Mouse (Mus musculus) forebrain, embryonic 13.5 days (tissue): ENCODE results near the gene Sgcg. TPM values are rescaled to one million over a fixed set of nuclear protein-coding genes. Genes with fewer than 3 reads are reported as not detected.

Experiments used
- ATAC-seq: fragments of 200-750 bp; cut with Nextera tagmentation; 2 replicates; pipeline ENCODE4 v1.8.0; 2017
- H3K27ac ChIP-seq: fragments of 300-500 bp; sonication (generic); 2 replicates; pipeline ENCODE4 v1.5.1; 2015; ENCODE audit warnings: inconsistent platforms, mild to moderate bottlenecking, moderate library complexity
- H3K27me3 ChIP-seq: fragments of 300-500 bp; sonication (generic); 2 replicates; pipeline ENCODE4 v1.6.1; 2015; ENCODE audit warnings: mild to moderate bottlenecking, inconsistent platforms
- H3K36me3 ChIP-seq: fragments of 300-500 bp; sonication (generic); 2 replicates; pipeline ENCODE4 v1.6.1; 2015; ENCODE audit warnings: mild to moderate bottlenecking, inconsistent platforms; ENCODE audit not compliant: poor library complexity, severe bottlenecking
- H3K4me1 ChIP-seq: fragments of 300-500 bp; sonication (generic); 2 replicates; pipeline ENCODE4 v1.6.1; 2015; ENCODE audit warnings: inconsistent platforms
- H3K4me2 ChIP-seq: fragments of 300-500 bp; sonication (generic); 2 replicates; pipeline ENCODE4 v1.6.1; 2015; ENCODE audit warnings: inconsistent platforms, mild to moderate bottlenecking, moderate library complexity
- H3K4me3 ChIP-seq: fragments of 300-500 bp; sonication (generic); 2 replicates; pipeline ENCODE4 v1.5.1; 2015; ENCODE audit warnings: mild to moderate bottlenecking, inconsistent platforms
- H3K9ac ChIP-seq: fragments of 300-500 bp; sonication (generic); 2 replicates; pipeline ENCODE4 v1.6.1; 2015; ENCODE audit warnings: mild to moderate bottlenecking, inconsistent platforms
- H3K9me3 ChIP-seq: fragments of 300-500 bp; sonication (generic); replicated peaks from 2 replicates; pipeline ENCODE4 v1.6.1; 2016; ENCODE audit warnings: inconsistent platforms
- WGBS: fragments of 180-500 bp; shearing (Covaris S2); methylation state at CpG from one replicate; pipeline ENCODE4 v1.1.7; 2015; 5-methylcytosine and 5-hydroxymethylcytosine counted together
- polyA plus RNA-seq: library from polyadenylated mRNA; unstranded; fragments of >200 nt; fragmentation: Nextera tagmentation; extraction: Ambion mirVana; gene quantifications from 2 replicates; pipeline ENCODE4 v1.2.1, GENCODE M21; 2015

The Sgcg gene
- polyA plus RNA-seq, 1 experiment from 2014 or later, result not detected

DNA sequence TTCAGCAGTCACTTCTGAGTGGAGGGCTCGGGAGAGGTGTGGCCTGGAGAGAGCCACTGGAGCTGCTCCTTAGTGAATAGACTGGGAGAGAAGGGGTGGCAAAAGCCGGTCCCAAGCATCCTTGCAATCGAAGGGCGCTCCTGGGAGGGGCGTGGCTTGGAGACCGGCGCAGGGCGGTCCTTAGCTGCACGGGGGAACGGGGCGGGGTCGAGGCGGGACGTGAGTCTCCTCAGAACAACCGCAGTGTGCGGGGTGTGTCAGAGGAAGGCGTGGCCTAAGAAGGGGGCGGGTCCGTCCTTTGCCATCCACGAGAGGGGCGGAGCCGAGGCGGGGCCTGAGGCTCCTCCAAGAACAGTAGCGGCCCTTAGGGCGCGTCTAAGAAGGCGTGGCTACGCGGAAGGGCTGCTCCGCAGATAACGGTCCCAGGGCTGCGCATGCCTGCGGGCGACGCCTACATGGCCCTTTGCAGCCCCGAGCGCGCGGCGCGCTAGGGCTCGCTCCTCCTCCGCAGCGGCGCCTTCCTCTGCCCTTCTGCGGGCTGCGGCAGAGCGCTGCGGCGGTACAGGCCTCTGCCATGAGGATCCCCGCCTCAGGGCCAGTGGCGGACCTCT, 85.6 kb downstream of the Sgcg start:
- WGBS, result 1% methylated on average over 40 of the region's 52 CpGs

DNA sequence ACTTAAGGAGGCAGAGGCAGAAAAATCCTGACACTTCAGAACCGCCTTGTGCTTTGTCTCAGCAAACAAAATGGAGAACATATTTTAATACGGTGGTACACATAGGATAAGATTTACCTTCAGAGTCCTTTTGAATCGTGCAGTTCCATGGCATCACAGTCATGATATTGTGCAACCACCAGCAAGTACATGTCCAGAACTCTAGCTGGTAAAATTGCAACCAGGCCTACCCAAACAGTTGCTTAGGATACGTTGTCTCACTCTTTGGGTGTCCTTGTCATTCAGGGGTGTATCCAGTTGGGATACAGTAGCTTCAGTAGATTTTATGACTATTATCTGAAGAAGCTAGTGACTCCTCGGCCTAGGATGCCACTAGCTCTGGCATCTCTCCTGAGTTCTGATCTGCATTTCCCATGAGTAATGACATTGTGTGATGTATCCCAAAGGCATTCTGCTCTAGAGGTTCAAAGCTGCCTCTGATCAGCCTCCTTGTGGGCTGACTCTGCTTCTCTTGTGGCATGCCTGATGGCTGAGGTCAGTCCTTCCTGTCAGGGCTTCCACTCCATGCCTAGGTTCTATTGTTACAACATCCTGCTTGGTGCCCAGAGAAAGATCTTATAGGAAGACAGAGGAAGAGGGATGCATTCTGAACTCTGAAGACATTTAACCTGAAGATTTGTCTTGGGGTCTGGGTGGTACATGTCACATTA, 86.9 kb downstream of the Sgcg start:
- Histone ChIP-seq H3K9ac (no peak overlapping the region), H3K4me2 (no peak overlapping the region), H3K4me3 (no peak overlapping the region), H3K27ac (no peak overlapping the region), H3K4me1 (peaks cover 23% of the 10 kb centered on the region), H3K9me3 (no peaks in the 10 kb centered on the region), H3K36me3 (no peaks in the 10 kb centered on the region), H3K27me3 (peaks cover 2% of the 10 kb centered on the region; the same call in 1 of the 2 replicates)
- WGBS, result 91% methylated on average over 5 of the region's 5 CpGs
- no peak for ATAC-seq

More for the DNA sequence above, 85.6 kb downstream of the Sgcg start:
- Histone ChIP-seq H3K4me3 (peak overlapping the region; percentile 91), H3K9me3 (no peaks in the 10 kb centered on the region), H3K4me1 (peaks cover 23% of the 10 kb centered on the region), H3K27me3 (peaks cover 2% of the 10 kb centered on the region; the same call in 1 of the 2 replicates), H3K9ac (peak overlapping the region; percentile 89), H3K27ac (peak overlapping the region; percentile 96), H3K4me2 (peak overlapping the region; percentile 64), H3K36me3 (no peaks in the 10 kb centered on the region)
- ATAC-seq, result peak; percentile 99

Other genes starting within 250 kb of the Sgcg start
- gene Tnfrsf19, start 212.0 kb downstream of the Sgcg start, polyA plus RNA-seq, result 61.3 and 84.4 TPM in 2 replicates
- 6.5 and 7.4 TPM in 2 replicates for gene Sacs, start 120.0 kb downstream of the Sgcg start, polyA plus RNA-seq
- 0.31 and 0.59 TPM in 2 replicates for gene Arl11, start 51.3 kb upstream of the Sgcg start, polyA plus RNA-seq
- 10.6 and 11.3 TPM in 2 replicates for gene Ebpl, start 101.9 kb upstream of the Sgcg start, polyA plus RNA-seq
- gene Kpna3, start 181.4 kb upstream of the Sgcg start, polyA plus RNA-seq, result 79.6 and 84.2 TPM in 2 replicates